Mouse (Mus musculus) liver, embryonic 12.5 days (tissue): Measurements from ENCODE around the gene Lsr. TPM values are rescaled to one million over a fixed set of nuclear protein-coding genes. Genes with fewer than 3 reads are reported as not detected.

Experiments used
- ATAC-seq: fragments of 200-750 bp; cut with Nextera tagmentation; 2 replicates; pipeline ENCODE4 v1.8.0; 2017; ENCODE audit warnings: moderate number of reproducible peaks, mild to moderate bottlenecking, moderate library complexity
- H3K27ac ChIP-seq: fragments of 300-500 bp; sonication (generic); 2 replicates; pipeline ENCODE4 v1.5.1; 2016; ENCODE audit warnings: mild to moderate bottlenecking
- H3K27me3 ChIP-seq: fragments of 300-500 bp; sonication (generic); replicated peaks from 2 replicates; pipeline ENCODE4 v1.6.1; 2016; ENCODE audit warnings: mild to moderate bottlenecking, moderate library complexity
- H3K36me3 ChIP-seq: fragments of 300-500 bp; sonication (generic); 2 replicates; pipeline ENCODE4 v1.6.1; 2016; ENCODE audit warnings: mild to moderate bottlenecking, moderate library complexity
- H3K4me1 ChIP-seq: fragments of 300-500 bp; sonication (generic); 2 replicates; pipeline ENCODE4 v1.6.1; 2016
- H3K4me2 ChIP-seq: fragments of 300-500 bp; sonication (generic); 2 replicates; pipeline ENCODE4 v1.6.1; 2016; ENCODE audit warnings: mild to moderate bottlenecking, moderate library complexity
- H3K4me3 ChIP-seq: fragments of 300-500 bp; sonication (generic); 2 replicates; pipeline ENCODE4 v1.5.1; 2016; ENCODE audit warnings: mild to moderate bottlenecking, moderate library complexity
- H3K9ac ChIP-seq: fragments of 300-500 bp; sonication (generic); 2 replicates; pipeline ENCODE4 v1.6.1; 2016; ENCODE audit warnings: mild to moderate bottlenecking, moderate library complexity
- H3K9me3 ChIP-seq: fragments of 300-500 bp; sonication (generic); replicated peaks from 2 replicates; pipeline ENCODE4 v1.6.1; 2016; ENCODE audit warnings: mild to moderate bottlenecking, moderate library complexity
- WGBS: fragments of 180-500 bp; shearing (Covaris S2); methylation state at CpG from one replicate; pipeline ENCODE4 v1.1.7; 2016; ENCODE audit not compliant: insufficient replicate concordance; 5-methylcytosine and 5-hydroxymethylcytosine counted together
- polyA plus RNA-seq: library from polyadenylated mRNA; unstranded; fragments of >200 nt; fragmentation: Nextera tagmentation; extraction: Ambion mirVana; gene quantifications from 2 replicates; pipeline ENCODE4 v1.2.1, GENCODE M21; 2016

The Lsr gene
- polyA plus RNA-seq, 1 experiment from 2014 or later = 28.2 TPM

DNA sequence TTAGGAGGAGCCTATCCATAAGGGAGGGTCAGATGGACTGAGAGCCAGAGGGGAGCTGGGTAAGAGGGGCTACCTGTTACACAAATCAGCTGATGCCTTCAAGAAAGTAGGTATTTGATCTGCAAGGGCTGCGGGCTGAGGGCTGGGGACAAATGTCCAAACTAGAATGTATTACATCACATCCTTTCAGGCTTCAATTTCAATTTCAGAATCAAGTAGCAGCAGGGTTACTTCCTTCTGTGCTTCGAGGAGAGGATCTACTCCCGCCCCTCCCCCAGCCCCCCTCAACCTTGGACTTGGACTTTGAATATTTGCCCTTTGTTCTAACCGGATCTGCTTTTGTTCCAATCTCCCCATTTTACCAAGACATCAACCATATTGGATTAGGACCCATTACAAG lies 56.0 kb downstream of the Lsr start:
- no peak overlapping the region for H3K27ac ChIP-seq
- ATAC-seq = no peak
- H3K4me1 ChIP-seq = no peaks in the 10 kb centered on the region
- WGBS = 31% methylated on average over 4 of the region's 4 CpGs
- no peak overlapping the region for H3K4me3 ChIP-seq
- no peaks in the 10 kb centered on the region for H3K9me3 ChIP-seq
- no peak overlapping the region for H3K9ac ChIP-seq
- no peaks in the 10 kb centered on the region for H3K36me3 ChIP-seq
- H3K4me2 ChIP-seq = no peak overlapping the region
- peaks cover 8% of the 10 kb centered on the region; the same call in 1 of the 2 replicates for H3K27me3 ChIP-seq

DNA sequence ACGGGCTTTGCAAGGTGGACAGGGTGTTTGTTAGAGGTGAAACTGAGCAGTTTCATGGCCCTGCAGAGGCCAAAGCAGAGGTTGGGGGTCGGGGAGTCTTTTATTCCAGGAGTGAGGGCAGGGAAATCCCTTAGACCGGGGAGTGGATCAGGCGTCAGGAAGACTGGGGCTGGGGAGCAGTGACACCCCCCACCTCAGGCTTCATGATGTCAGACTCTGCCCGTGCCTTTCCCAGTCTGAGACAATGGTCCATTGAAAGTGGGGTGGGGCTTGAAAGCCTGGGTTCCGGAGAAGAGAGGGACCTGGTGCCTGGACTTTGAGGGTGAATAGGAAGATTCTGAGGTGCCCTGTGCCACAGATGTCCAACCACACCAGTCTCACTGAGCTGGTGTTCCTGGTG lies 56.6 kb downstream of the Lsr start:
- Histone ChIP-seq H3K4me1 (no peaks in the 10 kb centered on the region), H3K4me3 (no peak overlapping the region), H3K4me2 (no peak overlapping the region), H3K27me3 (peaks cover 9% of the 10 kb centered on the region; the same call in 1 of the 2 replicates), H3K27ac (no peak overlapping the region), H3K9ac (no peak overlapping the region), H3K9me3 (no peaks in the 10 kb centered on the region), H3K36me3 (no peaks in the 10 kb centered on the region)
- WGBS = 29% methylated on average over 6 of the region's 6 CpGs
- ATAC-seq = no peak

DNA sequence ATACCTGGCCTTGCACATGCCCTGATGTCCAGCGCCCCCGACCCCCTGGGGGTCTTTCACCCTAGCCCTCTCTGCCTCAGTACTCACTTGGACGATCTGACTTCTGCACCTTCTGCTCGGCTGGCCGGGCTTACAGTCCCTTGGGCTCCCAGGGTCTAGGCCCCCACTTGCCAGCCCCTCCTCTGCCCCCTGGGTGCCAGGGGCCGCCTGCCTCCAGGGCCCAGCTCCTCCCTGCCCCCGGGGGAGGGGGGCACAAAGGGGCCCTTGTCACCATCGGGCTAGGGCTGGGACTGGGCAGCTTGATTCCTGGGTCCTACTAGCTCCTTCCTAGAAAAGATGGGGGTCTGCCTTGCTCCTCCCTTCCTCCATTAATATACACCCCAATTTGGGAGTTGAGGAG lies 58.5 kb downstream of the Lsr start, which contains the start of gene Mag:
Gene Mag, minus strand, starts transcription at position 142 of the 400 bp plus-strand sequence.
- Histone ChIP-seq H3K9ac (no peak within 1 kb of the TSS), H3K4me3 (no peak within 1 kb of the TSS), H3K4me1 (no peaks in the 10 kb centered on the region), H3K9me3 (no peaks in the 10 kb centered on the region), H3K36me3 (no peaks in the 10 kb centered on the region), H3K27me3 (peaks cover 9% of the 10 kb centered on the region; the same call in 1 of the 2 replicates), H3K4me2 (no peak within 1 kb of the TSS), H3K27ac (no peak within 1 kb of the TSS)
- ATAC-seq = no peak
- WGBS = 59% methylated on average over 8 of the region's 8 CpGs

DNA sequence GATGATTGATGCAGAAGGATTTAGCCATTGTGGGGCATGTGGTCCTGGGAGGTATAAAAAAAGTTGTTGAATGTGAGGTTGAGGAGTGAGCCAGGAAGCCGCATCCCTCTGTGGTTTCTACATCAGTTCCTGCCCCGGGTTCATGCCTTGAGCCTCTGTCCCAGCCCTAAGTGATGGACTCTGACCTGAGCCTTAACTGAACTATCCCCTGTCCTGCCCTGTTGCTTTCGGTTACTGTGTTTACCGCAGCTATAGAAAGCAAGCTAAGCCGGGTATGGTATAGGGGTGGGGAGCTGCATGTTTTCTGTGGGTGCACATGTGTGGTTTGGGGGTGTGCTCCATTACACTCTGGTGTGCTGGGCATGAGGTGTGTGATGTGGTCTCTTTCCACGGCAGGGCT lies 63.5 kb downstream of the Lsr start:
- H3K9ac ChIP-seq = no peak overlapping the region
- H3K27ac ChIP-seq = no peak overlapping the region
- H3K4me3 ChIP-seq = no peak overlapping the region
- 44% methylated on average over 6 of the region's 6 CpGs for WGBS
- H3K4me1 ChIP-seq = peaks cover 12% of the 10 kb centered on the region
- no peaks in the 10 kb centered on the region for H3K9me3 ChIP-seq
- no peak overlapping the region for H3K4me2 ChIP-seq
- H3K27me3 ChIP-seq = peaks cover 36% of the 10 kb centered on the region
- no peak for ATAC-seq
- no peaks in the 10 kb centered on the region for H3K36me3 ChIP-seq

DNA sequence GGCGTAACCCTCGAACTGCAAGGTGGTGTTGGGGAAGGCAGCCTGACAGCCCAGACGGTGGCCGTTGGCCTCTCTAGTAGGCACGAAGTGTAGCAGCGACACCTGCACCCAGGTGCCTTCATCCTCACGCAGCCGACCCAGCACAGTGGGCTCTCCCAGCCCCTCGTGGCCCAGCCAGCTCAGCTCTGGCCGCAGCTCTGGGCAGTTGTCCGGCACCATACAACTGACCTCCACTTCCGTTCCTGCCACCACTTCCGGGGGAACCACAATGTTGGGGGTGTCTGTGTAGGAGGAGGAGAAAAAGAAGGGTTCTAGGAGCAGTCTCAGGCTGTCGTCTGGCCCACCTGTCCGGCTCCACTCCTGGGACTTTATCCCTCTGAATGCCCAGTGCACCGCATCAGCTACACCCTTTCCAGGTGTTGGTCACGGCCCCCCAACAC lies 64.3 kb downstream of the Lsr start:
- no peak; the same call in 1 of the 2 replicates for ATAC-seq
- peaks cover 12% of the 10 kb centered on the region for H3K4me1 ChIP-seq
- no peaks in the 10 kb centered on the region for H3K9me3 ChIP-seq
- H3K36me3 ChIP-seq = no peaks in the 10 kb centered on the region
- H3K4me2 ChIP-seq = peak overlapping the region; percentile 52
- H3K9ac ChIP-seq = no peak overlapping the region
- peak overlapping the region; percentile 19; the same call in 1 of the 2 replicates for H3K4me3 ChIP-seq
- 21% methylated on average over 17 of the region's 17 CpGs for WGBS
- no peak overlapping the region for H3K27ac ChIP-seq
- peaks cover 36% of the 10 kb centered on the region for H3K27me3 ChIP-seq

DNA sequence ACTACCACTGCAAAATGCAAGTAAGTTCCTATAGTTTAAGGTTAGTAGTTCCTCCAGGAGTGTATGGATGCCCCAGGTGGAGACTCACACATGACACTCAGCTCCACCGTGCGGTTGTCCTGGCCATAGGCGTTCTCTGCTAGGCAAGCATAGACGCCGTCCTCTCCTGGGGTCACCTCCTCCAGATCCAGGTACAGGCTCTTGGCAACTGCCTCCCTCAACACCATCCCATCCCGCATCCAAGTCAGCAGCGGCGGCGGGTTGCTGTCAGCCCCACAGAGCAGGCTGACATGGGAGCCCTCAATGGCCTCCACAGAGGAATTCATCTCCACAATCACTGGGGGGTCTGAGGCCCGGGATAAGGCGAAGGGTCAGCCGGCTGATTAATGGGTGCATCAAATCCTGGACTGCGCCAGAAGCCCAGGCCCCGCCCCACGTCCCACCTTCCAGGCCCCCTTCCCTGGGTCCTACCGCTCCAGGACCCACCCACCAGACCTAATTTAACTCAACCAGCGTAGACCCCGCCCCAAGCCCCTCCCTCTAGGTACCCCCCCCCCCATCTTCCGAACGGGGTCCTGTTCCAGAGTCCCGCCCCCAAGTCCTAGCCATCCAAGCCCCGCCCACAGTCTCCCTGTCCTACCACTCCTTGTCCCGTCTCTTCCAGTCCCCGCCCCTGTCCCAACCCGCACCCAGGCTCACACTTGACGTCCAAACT lies 64.8 kb downstream of the Lsr start:
- H3K4me3 ChIP-seq = peak overlapping the region; percentile 19; the same call in 1 of the 2 replicates
- no peak overlapping the region for H3K27ac ChIP-seq
- H3K9me3 ChIP-seq = no peaks in the 10 kb centered on the region
- H3K4me1 ChIP-seq = peaks cover 12% of the 10 kb centered on the region
- no peak overlapping the region for H3K9ac ChIP-seq
- H3K4me2 ChIP-seq = peak overlapping the region; percentile 52
- H3K36me3 ChIP-seq = no peaks in the 10 kb centered on the region
- H3K27me3 ChIP-seq = peaks cover 36% of the 10 kb centered on the region
- WGBS = 4% methylated on average over 26 of the region's 26 CpGs
- peak; percentile 59 for ATAC-seq

Other genes starting within 250 kb of the Lsr start
- gene Tmem147, start 243.9 kb downstream of the Lsr start, polyA plus RNA-seq = 125 and 126 TPM in 2 replicates
- gene Gapdhs, start 229.8 kb downstream of the Lsr start, polyA plus RNA-seq = not detected in 2 replicates
- 0.19 and 0.41 TPM in 2 replicates for gene Sbsn, start 222.0 kb downstream of the Lsr start, polyA plus RNA-seq
- gene Dmkn, start 209.7 kb downstream of the Lsr start, polyA plus RNA-seq = not detected in 2 replicates
- not detected in 2 replicates for gene Krtdap, start 185.6 kb downstream of the Lsr start, polyA plus RNA-seq
- 0.21 and 0.53 TPM in 2 replicates for gene Ffar2, start 149.7 kb downstream of the Lsr start, polyA plus RNA-seq
- gene Ffar3, start 117.3 kb downstream of the Lsr start, polyA plus RNA-seq = not detected in 2 replicates
- gene Ffar1, start 111.9 kb downstream of the Lsr start, polyA plus RNA-seq = not detected in 2 replicates
- 0.21 and 0.38 TPM in 2 replicates for gene Cd22, start 93.1 kb downstream of the Lsr start, polyA plus RNA-seq
- 0.13 and 0.20 TPM in 2 replicates for gene Mag, start 58.6 kb downstream of the Lsr start, polyA plus RNA-seq
- gene Hamp2, start 48.8 kb downstream of the Lsr start, polyA plus RNA-seq = not detected in 2 replicates
- gene Hamp, start 29.4 kb downstream of the Lsr start, polyA plus RNA-seq = 0.38 TPM in 1 of 2 replicates, not detected in the other
- gene Usf2, start 16.7 kb downstream of the Lsr start, polyA plus RNA-seq = 13.9 and 18.1 TPM in 2 replicates
- gene Fam187b, start 326 bp upstream of the Lsr start, polyA plus RNA-seq = 1.9 and 2.8 TPM in 2 replicates
- 19.0 and 22.3 TPM in 2 replicates for gene Fxyd5, start 69.0 kb upstream of the Lsr start, polyA plus RNA-seq
- gene Fxyd7, start 78.0 kb upstream of the Lsr start, polyA plus RNA-seq = 0.45 and 0.55 TPM in 2 replicates
- 28.2 and 28.3 TPM in 2 replicates for gene Fxyd1, start 83.7 kb upstream of the Lsr start, polyA plus RNA-seq
- gene Lgi4, start 85.9 kb upstream of the Lsr start, polyA plus RNA-seq = 0.06 and 0.19 TPM in 2 replicates
- 0.67 and 0.86 TPM in 2 replicates for gene Fxyd3, start 103.2 kb upstream of the Lsr start, polyA plus RNA-seq
- gene Hpn, start 141.8 kb upstream of the Lsr start, polyA plus RNA-seq = 33.2 and 36.2 TPM in 2 replicates
- gene Scn1b, start 153.5 kb upstream of the Lsr start, polyA plus RNA-seq = 0.97 and 1.2 TPM in 2 replicates
- 20.3 and 21.2 TPM in 2 replicates for gene Gramd1a, start 182.4 kb upstream of the Lsr start, polyA plus RNA-seq